Mouse (Mus musculus) kidney, postnatal 10 days (tissue): ENCODE measurements around the gene H2al1a.

ENCODE experiments used
- DNase-seq: peaks from one replicate; pipeline ENCODE4 v3.0.0; 2021; ENCODE audit warnings: mixed read lengths

The H2al1a gene

DNA sequence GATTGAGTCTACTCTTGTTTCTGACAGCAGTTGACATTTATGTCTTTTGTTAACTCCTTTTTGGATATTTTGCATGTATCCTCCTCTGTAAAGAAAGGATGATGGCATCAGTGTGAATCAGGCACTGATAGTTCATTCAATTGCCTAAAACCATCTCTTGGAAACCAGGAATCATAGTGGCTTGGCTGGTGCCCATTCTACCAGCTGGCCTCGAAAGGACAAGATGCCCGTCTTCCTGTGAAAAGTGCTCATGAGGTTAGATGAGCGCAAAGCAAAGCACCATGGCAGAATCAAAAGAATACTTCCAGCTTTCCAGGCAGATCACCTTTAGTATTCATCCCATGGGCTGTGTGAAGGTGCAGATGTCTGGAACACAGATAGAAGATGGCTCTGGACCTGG lies 47.7 kb downstream of the H2al1a start:
- DNase-seq = no peak
